Mouse (Mus musculus): Measurements from ENCODE around the gene Fam81b. TPM values are rescaled to one million over a fixed set of nuclear protein-coding genes. Genes with fewer than 3 reads are reported as not detected.

The Fam81b gene
- polyA plus RNA-seq, 1 experiment from 2014 or later, result 0.41 TPM

DNA sequence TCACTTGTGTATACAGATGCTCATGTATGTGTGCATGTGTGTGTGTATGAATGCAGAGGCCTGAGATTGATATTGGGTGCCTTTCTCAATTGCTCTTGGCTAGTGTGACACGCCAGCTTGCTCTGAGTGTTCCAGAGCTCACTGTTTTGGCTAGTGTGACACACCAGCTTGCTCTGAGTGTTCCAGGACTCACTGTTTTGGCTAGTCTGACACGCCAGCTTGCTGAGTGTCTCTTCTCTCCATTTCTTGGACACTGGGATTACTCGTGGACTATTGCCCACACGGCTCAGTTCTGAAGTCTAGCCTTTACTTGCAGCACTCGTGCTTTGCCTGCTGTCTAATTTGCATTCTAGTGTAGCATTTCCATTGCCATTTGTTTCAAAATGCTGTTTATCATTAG lies 126.2 kb downstream of the Fam81b start:
- peaks cover 3% of the 10 kb centered on the region; the same call in 1 of the 2 replicates for H3K9me3 ChIP-seq
- no peak for ATAC-seq (ENCODE audit: low FRiP score)
- no peak overlapping the region for H3K9ac ChIP-seq
- peaks cover 32% of the 10 kb centered on the region for H3K36me3 ChIP-seq (replicated peaks)
- no peak overlapping the region for H3K4me3 ChIP-seq (replicated peaks)
- no peaks in the 10 kb centered on the region for H3K4me1 ChIP-seq
- no peaks in the 10 kb centered on the region for H3K27me3 ChIP-seq
- no peak overlapping the region for H3K27ac ChIP-seq
- 94% methylated on average over 5 of the region's 5 CpGs for WGBS
- H3K4me2 ChIP-seq, result no peak overlapping the region

DNA sequence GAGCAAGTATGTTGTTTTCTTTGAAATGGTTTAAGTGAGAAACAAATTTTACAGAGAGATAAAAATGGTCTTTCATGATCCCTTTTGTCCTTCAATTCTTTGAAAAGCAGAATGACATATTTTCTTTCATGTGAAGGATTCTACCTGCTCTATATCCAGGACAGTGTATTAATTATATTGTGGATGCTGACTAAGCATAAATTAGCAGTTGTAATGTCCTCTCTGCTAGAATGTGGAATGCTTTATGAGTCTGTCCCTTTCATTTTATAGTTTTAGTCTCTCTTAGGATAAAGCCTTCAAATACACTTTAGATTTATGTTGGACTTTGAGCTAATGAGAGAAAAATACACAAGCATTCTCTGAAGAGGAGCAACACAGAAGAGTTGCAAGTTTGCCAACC lies 130.6 kb downstream of the Fam81b start:
- Histone ChIP-seq H3K36me3 (replicated peaks) (peaks cover 23% of the 10 kb centered on the region), H3K4me3 (replicated peaks) (no peak overlapping the region), H3K27ac (no peak overlapping the region), H3K4me2 (no peak overlapping the region), H3K9me3 (peaks cover 3% of the 10 kb centered on the region; the same call in 1 of the 2 replicates), H3K27me3 (no peaks in the 10 kb centered on the region), H3K9ac (no peak overlapping the region), H3K4me1 (no peaks in the 10 kb centered on the region)
- ATAC-seq (ENCODE audit: low FRiP score), result no peak

DNA sequence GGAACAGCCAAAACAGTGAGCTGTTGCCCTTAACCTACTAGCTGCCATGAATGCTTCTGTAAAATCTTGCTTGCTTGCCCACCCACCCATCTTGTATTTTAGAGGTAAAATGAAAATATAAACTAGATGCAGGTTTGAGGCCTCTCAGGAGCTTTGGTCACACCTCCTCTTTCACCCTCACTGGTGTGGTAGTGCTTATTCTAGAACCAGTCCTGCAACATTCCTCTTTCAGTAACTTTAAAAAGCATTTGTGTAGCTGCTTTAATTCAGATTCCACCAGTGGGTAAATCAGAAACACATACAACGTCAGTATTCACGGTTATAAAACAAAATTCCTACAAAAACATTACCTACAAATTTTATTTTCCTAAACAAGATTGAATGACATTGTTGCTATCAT lies 144.3 kb downstream of the Fam81b start:
- no peak overlapping the region for H3K4me2 ChIP-seq
- no peaks in the 10 kb centered on the region for H3K4me1 ChIP-seq
- H3K27ac ChIP-seq, result no peak overlapping the region
- peaks cover 46% of the 10 kb centered on the region for H3K36me3 ChIP-seq (replicated peaks)
- H3K9ac ChIP-seq, result no peak overlapping the region
- no peak overlapping the region for H3K4me3 ChIP-seq (replicated peaks)
- ATAC-seq (ENCODE audit: low FRiP score), result no peak
- no peaks in the 10 kb centered on the region for H3K9me3 ChIP-seq
- H3K27me3 ChIP-seq, result no peaks in the 10 kb centered on the region
- 91% methylated on average over 2 of the region's 2 CpGs for WGBS

DNA sequence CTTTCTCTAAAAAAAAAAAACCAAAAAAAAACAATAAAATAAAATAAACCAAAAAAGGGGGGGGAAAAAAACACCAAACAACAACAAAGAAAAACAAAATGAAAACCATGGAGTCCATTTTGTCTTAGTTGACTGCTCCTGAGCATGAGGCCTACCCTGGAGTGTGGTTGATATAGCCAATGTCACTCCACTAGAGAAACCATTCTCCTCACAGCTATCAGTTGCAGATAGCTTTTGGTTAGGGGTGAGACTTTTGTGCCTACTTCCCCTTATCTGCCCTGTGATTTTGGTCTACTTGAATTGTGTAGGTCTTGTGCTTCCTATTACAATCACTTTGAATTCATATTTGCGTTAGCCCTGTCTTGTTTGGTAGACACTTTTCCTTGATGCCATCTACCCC lies 147.4 kb downstream of the Fam81b start:
- no peaks in the 10 kb centered on the region for H3K9me3 ChIP-seq
- peaks cover 43% of the 10 kb centered on the region for H3K36me3 ChIP-seq (replicated peaks)
- ATAC-seq (ENCODE audit: low FRiP score), result no peak
- H3K4me1 ChIP-seq, result no peaks in the 10 kb centered on the region
- WGBS, result 100% methylated on average over 1 of the region's 1 CpGs
- no peak overlapping the region for H3K27ac ChIP-seq
- no peak overlapping the region for H3K4me3 ChIP-seq (replicated peaks)
- H3K4me2 ChIP-seq, result no peak overlapping the region
- H3K27me3 ChIP-seq, result no peaks in the 10 kb centered on the region
- no peak overlapping the region for H3K9ac ChIP-seq

DNA sequence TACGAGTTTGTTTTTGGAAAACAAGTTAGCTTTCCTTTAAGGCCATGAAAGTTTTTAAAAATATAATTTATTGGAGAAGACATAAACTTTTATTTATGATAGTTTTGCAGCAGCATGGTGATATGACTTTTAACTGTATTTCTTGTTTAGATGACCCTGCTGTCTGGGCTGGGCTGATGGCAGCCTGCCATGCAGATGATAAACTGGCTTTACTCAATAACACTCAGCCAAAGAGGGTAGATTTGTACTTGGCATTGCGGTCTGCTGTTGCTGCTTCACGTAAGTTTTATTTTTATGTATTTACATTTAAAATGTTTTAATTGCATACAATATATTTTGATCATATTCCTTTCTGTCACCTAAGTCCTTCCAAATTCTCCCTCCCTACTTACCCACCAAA lies 147.8 kb downstream of the Fam81b start:
- Histone ChIP-seq H3K36me3 (replicated peaks) (peaks cover 39% of the 10 kb centered on the region), H3K4me1 (no peaks in the 10 kb centered on the region), H3K4me2 (no peak overlapping the region), H3K27ac (no peak overlapping the region), H3K9me3 (no peaks in the 10 kb centered on the region), H3K4me3 (replicated peaks) (no peak overlapping the region), H3K9ac (no peak overlapping the region), H3K27me3 (no peaks in the 10 kb centered on the region)
- WGBS, result 97% methylated on average over 3 of the region's 3 CpGs
- no peak for ATAC-seq (ENCODE audit: low FRiP score)

Small RNAs within 50 kb of the gene (microRNA-seq; reads per million reads assigned to microRNA genes)
- not detected for gene Gm24025

Other genes starting within 250 kb of the Fam81b start
- gene Gpr150, start 248.1 kb downstream of the Fam81b start, polyA plus RNA-seq (2016; fragmentation: Nextera tagmentation; extraction: Ambion mirVana), result 0.47 and 0.49 TPM in 2 replicates
- 5.5 and 5.8 TPM in 2 replicates for gene Arsk, start 206.4 kb downstream of the Fam81b start, polyA plus RNA-seq (2016; fragmentation: Nextera tagmentation; extraction: Ambion mirVana)
- 16.9 and 17.2 TPM in 2 replicates for gene Ttc37, start 206.3 kb downstream of the Fam81b start, polyA plus RNA-seq (2016; fragmentation: Nextera tagmentation; extraction: Ambion mirVana)
- gene Mctp1, start 79.5 kb upstream of the Fam81b start, polyA plus RNA-seq (2016; fragmentation: Nextera tagmentation; extraction: Ambion mirVana), result 5.4 and 5.6 TPM in 2 replicates